Mouse (Mus musculus) inflammation-experienced regulatory T-cells, adult 6 months (primary cell): Measurements from ENCODE around the gene Slc46a2. TPM values are rescaled to one million over a fixed set of nuclear protein-coding genes. Genes with fewer than 3 reads are reported as not detected.

Experiments used
- ATAC-seq: one replicate; pipeline ENCODE4 v1.8.0; 2017
- polyA plus RNA-seq, 3 experiments: library from polyadenylated mRNA; unstranded; fragments of 100-300 nt; shearing (Covaris generic); gene quantifications; one replicate each; pipeline ENCODE4 v1.2.1; 2017

Gene Slc46a2
- polyA plus RNA-seq, 3 experiments from 2014 or later, result 0.19 to 0.33 (median 0.20) TPM

GRCm38 (mm10) chr4:59890086-59890600 is 24.7 kb downstream of the Slc46a2 start:
- no peak for ATAC-seq

DNA sequence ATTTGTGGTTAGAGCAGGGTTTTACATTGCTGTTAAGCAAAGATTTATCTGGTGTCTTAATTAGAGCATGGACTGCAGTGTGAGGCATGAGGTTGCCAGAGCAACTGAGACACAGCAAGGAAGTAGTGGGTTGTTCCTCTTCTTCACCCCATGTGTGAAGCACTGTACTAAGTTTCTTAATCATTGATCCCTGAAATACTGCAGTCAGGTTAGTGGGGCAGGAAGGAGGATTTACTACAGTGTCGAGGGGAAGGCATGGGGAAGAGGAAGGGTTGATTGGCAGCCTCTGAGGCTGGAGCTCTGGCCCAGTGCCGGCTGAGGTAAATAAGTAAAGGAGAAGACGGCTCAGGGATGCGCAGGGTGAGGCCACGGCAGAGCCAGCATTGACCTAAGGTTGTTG is 26.8 kb downstream of the Slc46a2 start:
- no peak for ATAC-seq

- no peak for ATAC-seq
These were observed 27.8 kb downstream of the Slc46a2 start for GRCm38 (mm10) chr4:59887011-59887410.

- ATAC-seq, result no peak
These were observed 28.6 kb downstream of the Slc46a2 start for GRCm38 (mm10) chr4:59886281-59886680.

DNA sequence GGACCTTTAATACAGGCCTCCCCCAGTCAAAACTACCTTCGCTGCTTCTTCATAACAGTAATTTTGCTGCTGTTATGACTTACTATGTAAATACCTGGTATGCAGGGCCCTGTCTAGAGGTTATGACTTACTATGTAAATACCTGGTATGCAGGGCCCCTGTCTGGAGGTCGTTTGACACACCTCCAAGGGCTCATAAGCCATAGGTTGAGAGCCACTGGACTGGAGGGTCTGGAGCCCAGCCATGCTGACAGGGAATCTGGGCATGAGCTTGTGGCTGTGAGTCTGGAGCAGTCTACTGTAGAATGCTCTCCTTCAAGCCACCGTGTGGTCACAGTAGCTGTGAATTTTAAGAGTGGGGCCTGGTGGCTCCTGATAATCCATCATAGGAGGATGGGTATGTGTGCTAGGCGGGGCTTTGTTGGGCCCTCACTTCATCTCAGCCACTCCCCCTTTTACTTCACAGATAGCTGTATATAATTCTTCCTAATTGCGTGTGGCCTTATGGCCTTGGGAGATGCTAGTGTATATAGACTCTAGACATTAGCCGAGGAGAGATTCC is 30.6 kb downstream of the Slc46a2 start:
- ATAC-seq, result no peak

GRCm38 (mm10) chr4:59881210-59881609 is 33.6 kb downstream of the Slc46a2 start:
- no peak for ATAC-seq

GRCm38 (mm10) chr4:59880725-59881124 is 34.1 kb downstream of the Slc46a2 start:
- no peak for ATAC-seq

- ATAC-seq, result no peak
These were observed 35.4 kb downstream of the Slc46a2 start for GRCm38 (mm10) chr4:59879444-59879843.

DNA sequence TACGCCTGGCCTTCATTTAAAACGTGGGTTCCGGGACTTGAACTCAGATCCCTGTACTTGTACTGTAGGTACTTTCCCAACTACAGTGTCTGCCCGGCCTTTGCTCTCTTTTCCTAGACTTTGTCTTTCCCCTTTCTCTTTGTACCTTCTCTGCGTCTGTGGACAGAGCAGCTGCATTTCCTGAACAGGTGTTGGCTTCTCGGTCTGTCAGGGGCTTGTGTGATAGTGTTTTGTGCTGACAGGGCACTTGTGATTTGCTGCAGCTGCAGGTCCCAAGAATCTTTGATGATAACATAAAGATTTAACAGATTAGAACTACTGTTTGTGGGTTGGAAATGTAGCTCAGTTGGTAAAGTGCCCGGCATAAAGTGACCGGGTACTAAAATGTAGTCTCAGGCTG is 36.3 kb downstream of the Slc46a2 start:
- ATAC-seq, result no peak

DNA sequence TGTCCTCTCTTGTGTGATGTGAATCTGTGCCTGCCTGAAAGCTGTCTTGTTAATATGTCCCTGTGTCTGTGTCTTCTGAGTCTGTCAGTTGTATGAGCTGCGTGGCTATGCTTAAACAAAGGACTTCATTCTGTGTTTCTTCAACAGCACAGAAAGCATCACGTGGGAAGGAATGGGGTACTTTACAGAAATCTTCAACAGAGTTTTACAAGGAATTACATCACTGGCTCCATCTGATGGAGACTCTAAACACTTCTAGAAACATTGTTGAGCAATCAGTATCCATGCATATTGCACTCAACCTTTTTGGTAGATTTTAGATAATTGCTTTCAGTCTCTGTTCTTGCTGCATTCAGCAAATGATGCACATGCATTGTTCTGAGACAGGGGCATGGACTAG is 37.8 kb downstream of the Slc46a2 start:
- no peak for ATAC-seq

DNA sequence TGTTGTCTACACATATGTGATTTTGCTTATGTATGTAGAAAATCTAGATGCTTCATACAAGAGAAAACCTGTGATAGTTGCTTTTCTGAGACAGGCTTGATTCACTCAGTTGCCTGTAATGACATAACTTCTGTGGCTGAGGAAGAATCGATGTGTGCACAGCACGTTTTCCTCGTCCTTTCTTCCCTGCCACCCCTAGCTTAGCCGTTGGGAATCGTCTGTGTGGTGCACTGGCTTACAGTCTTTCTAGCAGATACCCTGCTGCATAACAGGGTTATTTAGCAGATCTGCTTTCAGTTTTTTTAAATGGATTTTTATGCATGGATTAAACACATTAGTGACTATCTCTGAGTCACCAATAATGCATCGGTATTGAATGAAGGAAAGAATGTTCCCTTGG is 38.3 kb downstream of the Slc46a2 start:
- no peak for ATAC-seq

DNA sequence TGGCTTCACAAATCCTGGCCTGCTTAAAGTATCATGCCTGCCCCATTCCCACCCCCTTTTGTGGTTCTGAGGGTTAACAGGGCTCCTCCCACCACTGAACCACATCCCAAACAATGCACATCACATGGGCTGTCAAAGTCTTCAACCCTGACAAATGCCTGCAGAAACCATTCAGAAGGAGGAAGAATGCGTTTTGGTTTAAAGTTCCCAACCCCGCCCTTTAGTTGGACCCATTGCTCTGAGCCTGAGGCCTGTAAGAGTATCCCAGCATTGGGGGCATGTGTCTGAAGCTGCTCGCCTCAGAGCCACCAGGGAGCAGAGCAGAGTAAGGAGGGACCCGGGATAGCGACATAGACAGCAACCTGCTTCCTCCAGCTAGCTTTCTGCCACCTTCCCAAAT is 41.0 kb downstream of the Slc46a2 start:
- ATAC-seq, result no peak

- no peak for ATAC-seq
These were observed 41.6 kb downstream of the Slc46a2 start for GRCm38 (mm10) chr4:59873240-59873639.

- ATAC-seq, result peak; percentile 87
These were observed 43.8 kb downstream of the Slc46a2 start for GRCm38 (mm10) chr4:59870859-59871591.

GRCm38 (mm10) chr4:59870433-59870832 is 44.4 kb downstream of the Slc46a2 start:
- no peak for ATAC-seq

- ATAC-seq, result no peak
These were observed 45.3 kb downstream of the Slc46a2 start for GRCm38 (mm10) chr4:59869488-59870057.

GRCm38 (mm10) chr4:59868086-59868485 is 46.8 kb downstream of the Slc46a2 start:
- no peak for ATAC-seq

DNA sequence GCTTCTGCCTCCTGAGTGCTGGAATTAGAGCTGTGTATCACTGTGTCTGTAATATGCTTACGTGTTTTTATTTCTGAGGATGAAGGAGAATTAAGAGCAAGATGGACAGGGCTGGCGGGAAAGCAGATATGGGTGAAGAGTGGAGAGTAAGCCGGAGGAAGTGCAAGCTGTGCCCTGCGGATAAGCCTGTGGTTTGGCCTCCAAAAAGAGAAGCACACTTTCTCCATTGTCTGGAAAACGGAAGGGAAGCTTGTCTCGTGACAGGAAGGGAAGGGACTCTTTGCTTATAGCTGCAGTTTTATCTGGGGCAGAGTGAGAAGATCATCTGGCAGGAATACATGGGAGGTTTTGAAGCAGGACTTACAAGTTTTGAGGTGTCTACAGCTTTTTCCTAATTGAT is 51.0 kb downstream of the Slc46a2 start:
- no peak for ATAC-seq

DNA sequence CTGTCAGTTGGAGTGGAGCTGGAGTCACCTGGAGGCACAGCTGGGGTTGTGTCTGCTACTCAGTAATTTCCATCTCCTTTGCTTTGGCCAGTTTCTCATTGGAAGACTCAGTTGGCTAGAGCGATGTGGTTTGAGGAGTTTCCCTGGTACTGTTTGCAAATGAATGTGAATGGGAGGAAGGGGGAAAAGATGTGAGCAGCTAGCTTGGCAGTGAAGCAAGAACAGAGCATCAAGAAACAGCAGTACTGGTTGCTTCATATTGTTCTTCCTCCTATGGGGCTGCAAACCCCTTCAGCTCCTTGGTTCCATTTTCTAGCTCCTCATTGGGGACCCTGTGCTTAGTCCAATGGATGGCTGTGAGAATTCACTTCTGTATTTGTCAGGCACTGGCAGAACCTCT is 52.5 kb downstream of the Slc46a2 start:
- ATAC-seq, result no peak

DNA sequence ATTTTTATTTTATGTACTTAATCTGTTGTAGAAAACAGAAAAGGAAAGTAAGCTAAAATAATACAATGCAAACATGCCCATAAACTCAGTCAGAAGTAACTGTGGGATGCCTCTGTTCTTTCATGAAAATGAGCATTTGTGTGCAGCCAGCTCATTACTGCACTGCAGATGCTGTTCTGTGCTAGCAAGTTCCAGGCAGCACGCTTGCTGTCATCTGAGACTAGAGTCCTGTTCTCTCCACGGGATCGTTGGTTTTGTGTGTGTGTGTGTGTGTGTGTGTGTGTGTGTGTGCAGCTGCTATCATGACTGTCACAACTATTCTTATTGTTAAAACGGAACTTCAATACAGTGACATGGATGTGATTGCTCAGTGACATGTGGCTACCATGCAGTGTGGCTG is 53.0 kb downstream of the Slc46a2 start:
- ATAC-seq, result no peak

GRCm38 (mm10) chr4:59860431-59860830 is 54.4 kb downstream of the Slc46a2 start:
- no peak for ATAC-seq

GRCm38 (mm10) chr4:59859693-59860425 is 55.0 kb downstream of the Slc46a2 start:
- ATAC-seq, result no peak
